Mouse (Mus musculus) ES-E14 (cell line): ENCODE results near the gene Snx6. TPM values are rescaled to one million over a fixed set of nuclear protein-coding genes. Genes with fewer than 3 reads are reported as not detected.

Experiments used
- DNase-seq: peaks from one replicate; pipeline ENCODE4 v3.0.0-alpha.2; 2013; ENCODE audit warnings: low read depth, low spot score
- H3K27ac ChIP-seq: 2 replicates; pipeline ENCODE4 v1.5.1; 2012; ENCODE audit warnings: low read depth, mild to moderate bottlenecking, low read length, moderate library complexity, mixed read lengths; ENCODE audit not compliant: poor library complexity, insufficient read depth, severe bottlenecking
- H3K36me3 ChIP-seq: 2 replicates; pipeline ENCODE4 v1.6.1; 2012; ENCODE audit warnings: mild to moderate bottlenecking, low read length, moderate library complexity, mixed read lengths; ENCODE audit not compliant: control insufficient read depth, poor library complexity, insufficient read depth, severe bottlenecking
- H3K4me1 ChIP-seq, 2 experiments: fragments of 150-350 bp in 1 of 2; sonication (generic) in 1 of 2; 2 replicates each; pipeline ENCODE4 v1.6.1; 2012; ENCODE audit warnings: low read length in 2 of 2, mild to moderate bottlenecking in 1 of 2, mixed read lengths in 1 of 2; ENCODE audit not compliant: control insufficient read depth in 2 of 2, insufficient read depth in 2 of 2, poor library complexity in 1 of 2
- H3K4me3 ChIP-seq, 2 experiments: fragments of 150-350 bp in 1 of 2; sonication (generic) in 1 of 2; 2 replicates each; pipeline ENCODE4 v1.5.1; 2012; ENCODE audit warnings: low read length in 2 of 2, low read depth in 1 of 2, mild to moderate bottlenecking in 1 of 2, mixed read lengths in 1 of 2; ENCODE audit not compliant: insufficient read depth in 1 of 2, poor library complexity in 1 of 2, severe bottlenecking in 1 of 2
- H3K9ac ChIP-seq: 2 replicates; pipeline ENCODE4 v1.6.1; 2012; ENCODE audit warnings: low read depth, mild to moderate bottlenecking, low read length, mixed read lengths; ENCODE audit not compliant: poor library complexity, insufficient read depth, severe bottlenecking
- H3K9me3 ChIP-seq: fragments of 150-350 bp; sonication (generic); 2 replicates; pipeline ENCODE4 v1.6.1; 2012; ENCODE audit warnings: low read depth, mild to moderate bottlenecking, low read length; ENCODE audit not compliant: control insufficient read depth, insufficient read depth
- CHD2 ChIP-seq: IDR thresholded peaks from 2 replicates; pipeline ENCODE4 v1.6.1; 2014; ENCODE audit warnings: mild to moderate bottlenecking, low read depth, low read length, inconsistent platforms
- HCFC1 ChIP-seq: IDR thresholded peaks from 2 replicates; pipeline ENCODE4 v1.6.1; 2012; ENCODE audit warnings: low read length, inconsistent platforms, borderline replicate concordance; ENCODE audit not compliant: insufficient read depth
- MAFK ChIP-seq: IDR thresholded peaks from 2 replicates; pipeline ENCODE4 v1.6.1; 2014; ENCODE audit warnings: mild to moderate bottlenecking, low read depth, low read length, inconsistent platforms; ENCODE audit not compliant: insufficient read depth
- ZC3H11A ChIP-seq: IDR thresholded peaks from 2 replicates; pipeline ENCODE4 v1.6.1; 2012; ENCODE audit warnings: low read depth, mild to moderate bottlenecking, inconsistent platforms, low read length, borderline replicate concordance
- ZNF384 ChIP-seq: IDR thresholded peaks from 2 replicates; pipeline ENCODE4 v1.6.1; 2012; ENCODE audit warnings: low read depth, low read length, inconsistent platforms
- in situ Hi-C, 2 experiments: fragments of 600-800 bp; cut with MboI; formaldehyde crosslinking; loops; one replicate each; pipeline ENCODE4 v1.15.1; 2025; ENCODE audit warnings: low sequenced_read_pairs in 2 of 2, inconsistent platforms in 1 of 2; ENCODE audit not compliant: unreplicated experiment in 2 of 2
- total RNA-seq: library from RNA; depleted of rRNA; stranded (reverse); fragments of 300-350 nt; gene quantifications from 2 replicates; pipeline ENCODE4 v1.2.3, GENCODE M21; 2012; rRNA removed

The Snx6 gene
- 36.0 and 53.2 TPM in 2 replicates for total RNA-seq

DNA sequence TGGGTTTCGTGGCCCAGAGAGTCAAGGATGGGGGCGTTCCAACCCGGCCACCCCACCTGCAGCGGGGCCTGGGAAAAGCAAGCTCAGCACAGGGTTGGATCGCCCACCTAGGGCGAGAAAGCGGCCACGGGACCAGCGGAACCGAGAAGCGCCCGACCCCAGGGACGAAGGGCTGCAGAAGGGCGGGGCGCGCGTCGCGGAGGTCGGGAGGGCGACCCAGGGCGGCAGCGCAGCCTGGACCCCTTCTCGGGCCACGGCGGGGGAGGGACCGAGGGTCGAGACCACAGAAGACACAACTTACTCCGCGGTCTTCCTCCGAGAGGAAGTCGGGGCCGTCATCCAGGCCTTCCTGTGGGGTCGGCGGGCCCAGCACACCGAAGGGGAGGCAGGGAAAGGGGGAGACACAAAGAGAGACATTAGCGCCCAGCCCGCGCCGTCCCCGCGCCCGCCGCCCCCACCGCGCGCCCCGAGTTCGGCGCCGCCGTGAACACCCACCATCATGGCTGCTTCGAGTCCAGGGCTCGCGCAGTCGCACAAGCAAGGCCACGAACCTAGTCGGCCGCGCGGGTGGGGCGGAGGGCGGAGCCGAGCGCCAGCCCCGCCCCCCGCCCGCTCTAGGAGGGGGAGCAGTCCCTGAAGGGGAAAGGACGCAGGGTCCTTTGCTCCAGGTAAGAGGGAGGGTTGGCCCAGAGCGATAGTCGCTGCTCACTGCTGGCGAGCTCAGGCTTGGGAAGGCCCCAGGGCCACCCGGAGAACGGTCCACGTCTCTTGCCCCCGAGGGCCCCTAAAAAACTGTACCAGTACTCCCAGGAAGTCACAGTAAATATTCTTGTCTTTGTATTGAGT, at the start of gene Snx6:
Snx6 (minus strand) TSS at position 551 of the 846 bp plus-strand sequence.
- Histone ChIP-seq H3K4me3 (peak within 1 kb of the TSS; percentile 92), H3K9me3 (no peaks in the 10 kb centered on the region), H3K36me3 (peaks cover 5% of the 10 kb centered on the region; the same call in 1 of the 2 replicates), H3K27ac (peak within 1 kb of the TSS; percentile 30; the same call in 1 of the 2 replicates), H3K4me1 (peaks cover 0 to 3% of the 10 kb centered on the region in 2 experiments; a peak in 2 of 4 replicates), H3K9ac (peak within 1 kb of the TSS; percentile 81)
- in situ Hi-C loops: loop anchor here in 1 of 2 experiments (10.0 kb wide), 1 partner anchor 51 kb away; no protein-coding TSS in a partner anchor
- DNase-seq: peak; percentile 68
- TF ChIP-seq HCFC1: no peak
- TF ChIP-seq MAFK: peak; percentile 71; the same call in 1 of the 2 replicates
- no peak for TF ChIP-seq ZNF384
- TF ChIP-seq CHD2: no peak
- no peak for TF ChIP-seq ZC3H11A

DNA sequence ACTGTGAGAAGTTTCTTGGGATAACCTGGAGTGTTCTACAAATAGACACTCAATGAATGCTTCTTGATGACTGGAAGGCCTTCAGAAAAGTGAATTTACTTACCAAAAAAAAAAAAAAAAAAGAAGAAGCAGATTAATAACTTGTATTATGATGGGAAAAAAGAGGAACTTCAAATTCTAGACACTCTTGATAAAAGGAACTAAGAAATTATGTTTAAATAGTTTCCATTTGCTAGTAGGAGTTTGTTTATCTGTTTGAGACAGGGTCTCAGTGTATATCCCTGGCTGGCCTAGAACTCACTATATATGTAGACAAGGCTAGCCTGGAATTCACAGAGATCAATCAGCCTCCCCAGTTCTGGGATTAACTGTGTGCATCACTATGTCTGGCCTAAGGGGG, 48.9 kb upstream of the Snx6 start:
- no peaks in the 10 kb centered on the region for H3K9me3 ChIP-seq
- in situ Hi-C loops: no loop called here

DNA sequence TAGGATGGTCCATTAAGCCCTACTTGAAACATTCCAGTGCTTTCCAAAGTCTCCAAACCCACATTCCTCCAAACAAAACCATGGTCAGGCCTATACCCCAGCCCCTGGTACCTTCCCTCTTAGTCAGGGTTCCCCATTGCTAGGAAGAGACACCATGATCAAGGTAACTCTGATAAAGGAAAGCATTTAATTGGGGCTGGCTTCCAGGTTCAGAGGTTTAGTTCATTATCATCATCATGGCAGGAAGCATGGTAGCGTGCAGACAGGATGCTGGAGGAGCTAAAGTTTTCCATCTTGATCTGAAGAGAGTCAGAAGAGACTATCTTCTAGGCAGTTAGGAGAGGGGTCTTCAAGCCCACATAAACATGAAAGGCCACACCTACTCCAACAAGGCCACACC, 46.1 kb upstream of the Snx6 start:
- in situ Hi-C loops: no loop called here
- Histone ChIP-seq H3K27ac (no peak overlapping the region), H3K9ac (no peak overlapping the region), H3K4me3 (no peak overlapping the region), H3K9me3 (no peaks in the 10 kb centered on the region), H3K36me3 (no peaks in the 10 kb centered on the region), H3K4me1 (no peaks in the 10 kb centered on the region)
- TF ChIP-seq HCFC1: no peak
- no peak for TF ChIP-seq MAFK
- TF ChIP-seq ZC3H11A: no peak
- no peak for TF ChIP-seq CHD2
- no peak for TF ChIP-seq ZNF384
- DNase-seq: no peak

More for the DNA sequence above, 48.9 kb upstream of the Snx6 start:
- no peak overlapping the region for H3K9ac ChIP-seq
- H3K36me3 ChIP-seq: no peaks in the 10 kb centered on the region
- TF ChIP-seq MAFK (no peak), CHD2 (no peak), ZC3H11A (no peak), ZNF384 (no peak), HCFC1 (no peak)
- no peak overlapping the region for H3K27ac ChIP-seq
- H3K4me3 ChIP-seq: no peak overlapping the region
- H3K4me1 ChIP-seq: no peaks in the 10 kb centered on the region
- DNase-seq: no peak

DNA sequence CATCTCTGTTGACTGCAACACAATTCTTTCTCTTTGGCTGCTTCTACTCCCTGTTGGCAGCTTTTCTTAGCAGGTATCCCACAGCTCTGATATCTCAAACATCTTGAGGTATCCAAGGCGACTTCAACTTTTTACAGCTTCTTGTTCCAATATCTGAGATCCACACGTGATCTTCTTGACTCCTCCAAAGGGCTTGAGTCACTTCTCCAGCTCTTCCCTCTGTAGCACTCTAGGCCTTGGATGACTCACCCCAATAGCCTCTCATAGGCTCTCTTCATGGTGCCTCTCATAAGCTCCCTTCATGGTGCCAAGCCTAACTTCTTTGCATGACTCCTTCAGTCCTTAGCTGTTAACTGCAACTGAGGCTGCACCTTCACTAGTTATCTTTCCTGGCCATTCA, 44.3 kb upstream of the Snx6 start:
- no peaks in the 10 kb centered on the region for H3K9me3 ChIP-seq
- peaks cover 5% of the 10 kb centered on the region in 2 experiments for H3K4me1 ChIP-seq
- no peak overlapping the region for H3K27ac ChIP-seq
- DNase-seq: no peak
- H3K36me3 ChIP-seq: no peaks in the 10 kb centered on the region
- no peak overlapping the region for H3K9ac ChIP-seq
- TF ChIP-seq HCFC1: no peak
- no peak for TF ChIP-seq ZNF384
- no peak for TF ChIP-seq MAFK
- no peak for TF ChIP-seq ZC3H11A
- no peak for TF ChIP-seq CHD2
- in situ Hi-C loops: no loop called here
- no peak overlapping the region for H3K4me3 ChIP-seq
